Mouse (Mus musculus): ENCODE measurements at regions not wholly inside any gene's neighbourhood (a gene's known extent, or its start where the extent isn't known, plus 50 kb on each side); places are given as distances from the start of the nearest gene placed in this dataset.

- DNase-seq: peak; percentile 71 to 72
Measured at GRCm38 (mm10) chr9:31971801-31972628, 58.8 kb upstream of the Barx2 start.

GRCm38 (mm10) chr9:31972629-31972993, 59.3 kb upstream of the Barx2 start:
- no peak for DNase-seq

- no peak for DNase-seq
Measured at GRCm38 (mm10) chr9:31976191-31976590, 62.9 kb upstream of the Barx2 start.

GRCm38 (mm10) chr9:31978071-31978470, 64.8 kb upstream of the Barx2 start:
- DNase-seq: no peak

- DNase-seq: no peak
Measured at GRCm38 (mm10) chr9:31979211-31979610, 65.9 kb upstream of the Barx2 start.

GRCm38 (mm10) chr9:31980459-31980858, 67.2 kb upstream of the Barx2 start:
- DNase-seq: no peak

- DNase-seq: peak in 1 of 2 experiments; percentile 31
Measured at GRCm38 (mm10) chr9:31983759-31984586, 70.7 kb upstream of the Barx2 start.

GRCm38 (mm10) chr9:31988826-31989225, 75.6 kb upstream of the Barx2 start:
- no peak for DNase-seq

GRCm38 (mm10) chr9:31989581-31990360, 76.5 kb upstream of the Barx2 start:
- DNase-seq: no peak

GRCm38 (mm10) chr9:31990456-31990855, 77.2 kb upstream of the Barx2 start:
- no peak for DNase-seq

GRCm38 (mm10) chr9:31993631-31994601, 80.7 kb upstream of the Barx2 start:
- DNase-seq: no peak

- no peak for DNase-seq
Measured at GRCm38 (mm10) chr9:31995101-31995500, 81.8 kb upstream of the Barx2 start.

- DNase-seq: no peak
Measured at GRCm38 (mm10) chr9:31995700-31996099, 82.4 kb upstream of the Barx2 start.

GRCm38 (mm10) chr9:31996466-31997177, 83.4 kb upstream of the Barx2 start:
- no peak for DNase-seq

GRCm38 (mm10) chr9:31997178-31998097, 84.2 kb upstream of the Barx2 start:
- peak; percentile 30 to 48 for DNase-seq

- no peak for DNase-seq
Measured at GRCm38 (mm10) chr9:31998488-31999280, 85.4 kb upstream of the Barx2 start.

GRCm38 (mm10) chr9:31999760-32000159, 86.5 kb upstream of the Barx2 start:
- DNase-seq: no peak

- DNase-seq: no peak
Measured at GRCm38 (mm10) chr9:32002924-32003323, 89.7 kb upstream of the Barx2 start.

- DNase-seq: no peak
Measured at GRCm38 (mm10) chr9:32003730-32004129, 90.5 kb upstream of the Barx2 start.
